Mouse (Mus musculus): ENCODE measurements around the gene Srsf7. TPM values are rescaled to one million over a fixed set of nuclear protein-coding genes. Genes with fewer than 3 reads are reported as not detected.

Gene Srsf7
- total RNA-seq (2023): 355 to 387 TPM (median 367 TPM) in 4 replicates

DNA sequence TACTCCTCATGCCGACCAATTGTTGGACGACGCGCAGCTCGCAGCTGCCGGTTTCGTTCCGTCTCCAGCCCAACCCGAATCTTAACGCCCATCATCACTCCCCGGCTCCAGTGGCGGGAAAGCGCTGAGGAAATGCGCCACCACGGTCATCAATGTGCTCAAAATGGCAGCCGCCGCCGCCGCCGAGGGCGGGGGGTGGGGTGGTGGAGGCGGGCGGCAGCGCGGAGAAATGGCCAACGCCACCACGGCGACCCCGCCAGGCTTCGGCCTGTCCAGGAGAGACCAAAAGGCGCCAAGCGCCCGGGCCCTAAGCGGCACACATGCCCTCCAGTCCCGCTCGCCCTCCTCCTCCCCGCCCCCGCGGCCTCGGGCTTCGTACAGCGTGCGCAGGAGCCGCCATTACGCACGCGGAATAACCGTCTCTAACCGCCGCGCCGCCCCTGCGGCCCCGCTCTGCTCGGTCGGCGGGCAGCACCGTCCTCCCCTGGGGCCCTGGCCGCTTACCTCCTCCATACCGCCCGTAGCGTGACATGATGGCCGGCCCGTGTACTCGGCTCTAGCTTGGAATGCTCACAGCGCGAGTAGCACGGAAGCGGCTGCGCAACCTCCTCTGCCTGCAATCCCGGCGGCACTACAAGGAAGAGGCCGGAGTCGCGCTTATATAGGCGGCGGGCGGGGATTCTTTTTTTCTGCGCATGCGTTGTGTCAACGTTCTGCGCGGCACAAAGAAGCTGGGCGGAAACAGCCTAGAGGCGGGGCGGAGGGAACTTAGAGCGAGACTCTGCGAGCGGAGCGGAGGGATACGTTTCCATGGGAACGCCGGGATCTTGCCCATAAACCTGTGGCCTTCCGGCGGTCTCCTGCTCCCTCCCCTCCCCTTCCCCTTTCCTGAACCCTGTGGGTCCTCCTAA lies at the start of gene Srsf7, which contains the start of gene Ttc39d:
Gene Srsf7 (minus strand): TSS at position 637 of the 911 bp plus-strand sequence.
Gene Ttc39d (plus strand): TSS at position 790 of the 911 bp plus-strand sequence.

DNA sequence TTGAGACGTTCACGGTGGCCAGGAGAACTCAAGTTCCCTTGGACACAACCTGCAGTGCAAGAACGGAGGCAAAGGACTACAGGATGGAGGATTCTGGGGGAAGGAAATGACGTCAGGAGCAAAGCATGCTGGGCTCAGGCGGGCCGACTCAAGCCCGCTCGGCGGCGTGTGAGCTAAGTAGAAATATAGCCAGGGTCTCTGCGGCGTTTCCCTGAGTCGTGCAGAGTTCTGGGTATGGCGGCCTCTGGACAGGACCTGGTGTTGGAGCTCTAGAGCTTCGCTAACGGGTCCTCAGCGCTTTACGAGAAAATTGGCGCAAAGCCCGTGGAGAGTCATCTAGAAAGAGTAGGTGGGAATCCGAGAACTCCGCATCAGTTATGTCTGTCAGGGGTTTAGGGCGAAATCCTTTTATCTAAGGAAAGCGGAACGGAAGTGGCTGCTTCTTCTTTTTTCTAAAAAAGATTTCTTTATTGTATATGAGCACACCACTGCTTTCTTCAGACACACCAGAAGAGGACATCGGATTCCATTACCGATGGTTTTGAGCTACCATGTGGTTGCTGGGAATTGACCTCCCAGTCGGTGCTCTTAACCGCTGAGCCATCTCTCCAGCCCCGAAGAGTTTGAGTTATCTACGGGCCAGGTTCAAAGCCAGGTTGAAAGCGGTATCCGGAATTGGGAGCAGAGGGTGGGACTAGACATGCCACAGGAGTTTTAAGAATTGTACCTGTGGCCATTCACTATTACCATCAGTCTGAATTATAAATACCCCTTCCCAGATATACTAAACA lies 17.4 kb upstream of the Srsf7 start, which contains the start of gene Gemin6:
Gene Gemin6 (plus strand): TSS at position 116 of the 791 bp plus-strand sequence.

Other genes starting within 250 kb of the Srsf7 start
- gene Hnrnpll, start 145.0 kb downstream of the Srsf7 start, total RNA-seq (2023): 0.18 to 0.72 TPM (median 0.50 TPM) in 4 replicates
- gene Galm, start 79.8 kb downstream of the Srsf7 start, total RNA-seq (2023): 0.98 to 2.7 TPM (median 1.4 TPM) in 4 replicates
- gene Ttc39d, start 153 bp upstream of the Srsf7 start, total RNA-seq (2023): 0.22 to 0.39 TPM in 2 of 4 replicates, not detected in the others
- 2.9 to 5.0 TPM (median 4.6 TPM) in 4 replicates for gene Gemin6, start 17.1 kb upstream of the Srsf7 start, total RNA-seq (2023)
- gene Morn2, start 82.9 kb upstream of the Srsf7 start, total RNA-seq (2023): 1.3 to 3.9 TPM (median 2.5 TPM) in 4 replicates
- 46.8 to 48.3 TPM (median 47.6 TPM) in 4 replicates for gene Dhx57, start 83.2 kb upstream of the Srsf7 start, total RNA-seq (2023)
- gene Arhgef33, start 100.1 kb upstream of the Srsf7 start, total RNA-seq (2023): 0.95 TPM in 1 of 4 replicates, not detected in the others
- gene Gm10190, start 166.2 kb upstream of the Srsf7 start, total RNA-seq (2023): not detected in 4 replicates

All from B cell, adult 62 days (primary cell).